Mouse (Mus musculus) neural tube, embryonic 11.5 days (tissue): ENCODE measurements at regions not wholly inside any gene's neighbourhood (a gene's known extent, or its start where the extent isn't known, plus 50 kb on each side); places are given as distances from the start of the nearest gene placed in this dataset.

Source experiments
- ATAC-seq: fragments of 200-750 bp; cut with Nextera tagmentation; 2 replicates; pipeline ENCODE4 v1.8.0; 2017; ENCODE audit warnings: moderate number of reproducible peaks, mild to moderate bottlenecking, moderate TSS enrichment, moderate library complexity; ENCODE audit not compliant: insufficient read depth, low FRiP score, low TSS enrichment
- DNase-seq: peaks from one replicate; pipeline ENCODE4 v3.0.0-alpha.2; 2015; ENCODE audit warnings: low spot score
- H3K27ac ChIP-seq: fragments of 300-500 bp; sonication (generic); 2 replicates; pipeline ENCODE4 v1.5.1; 2014; ENCODE audit warnings: low read depth, mild to moderate bottlenecking, low read length
- H3K27me3 ChIP-seq: fragments of 300-500 bp; sonication (generic); 2 replicates; pipeline ENCODE4 v1.6.1; 2014; ENCODE audit warnings: mild to moderate bottlenecking, low read length, mixed read lengths; ENCODE audit not compliant: control insufficient read depth, insufficient read depth
- H3K36me3 ChIP-seq: fragments of 300-500 bp; sonication (generic); 2 replicates; pipeline ENCODE4 v1.6.1; 2014; ENCODE audit warnings: mild to moderate bottlenecking, low read length, moderate library complexity, mixed read lengths; ENCODE audit not compliant: control insufficient read depth, insufficient read depth
- H3K4me1 ChIP-seq: fragments of 300-500 bp; sonication (generic); 2 replicates; pipeline ENCODE4 v1.6.1; 2014; ENCODE audit warnings: low read length, mixed read lengths; ENCODE audit not compliant: control insufficient read depth, insufficient read depth
- H3K4me2 ChIP-seq: fragments of 300-500 bp; sonication (generic); 2 replicates; pipeline ENCODE4 v1.6.1; 2014; ENCODE audit warnings: low read depth, mild to moderate bottlenecking, moderate library complexity
- H3K4me3 ChIP-seq: fragments of 300-500 bp; sonication (generic); 2 replicates; pipeline ENCODE4 v1.5.1; 2014; ENCODE audit warnings: low read depth, low read length
- H3K9ac ChIP-seq: fragments of 300-500 bp; sonication (generic); 2 replicates; pipeline ENCODE4 v1.6.1; 2014; ENCODE audit warnings: mild to moderate bottlenecking, low read length
- H3K9me3 ChIP-seq: fragments of 300-500 bp; sonication (generic); 2 replicates; pipeline ENCODE4 v1.6.1; 2016; ENCODE audit warnings: low read length; ENCODE audit not compliant: control insufficient read depth
- WGBS: fragments of 180-500 bp; shearing (Covaris S2); extraction: QIAGEN DNeasy Blood & Tissue Kit; methylation state at CpG from one replicate; pipeline ENCODE4 v1.1.7; 2014; 5-methylcytosine and 5-hydroxymethylcytosine counted together

GRCm38 (mm10) chr1:63977956-63978355, 144.1 kb downstream of the Klf7 start:
- no peaks in the 10 kb centered on the region for H3K27me3 ChIP-seq
- DNase-seq = no peak
- 69% methylated on average over 7 of the region's 7 CpGs for WGBS
- H3K27ac ChIP-seq = no peak overlapping the region
- H3K9me3 ChIP-seq = no peaks in the 10 kb centered on the region
- H3K4me2 ChIP-seq = no peak overlapping the region
- no peaks in the 10 kb centered on the region; the same call in 1 of the 2 replicates for H3K4me1 ChIP-seq
- H3K36me3 ChIP-seq = no peaks in the 10 kb centered on the region
- H3K9ac ChIP-seq = no peak overlapping the region
- no peak for ATAC-seq
- no peak overlapping the region for H3K4me3 ChIP-seq

GRCm38 (mm10) chr1:63977302-63977888, 144.7 kb downstream of the Klf7 start:
- Histone ChIP-seq H3K4me2 (no peak overlapping the region), H3K9ac (no peak overlapping the region), H3K27me3 (no peaks in the 10 kb centered on the region), H3K4me3 (no peak overlapping the region), H3K4me1 (no peaks in the 10 kb centered on the region; the same call in 1 of the 2 replicates), H3K9me3 (no peaks in the 10 kb centered on the region), H3K36me3 (no peaks in the 10 kb centered on the region), H3K27ac (no peak overlapping the region)
- DNase-seq (no peak), ATAC-seq (no peak)
- WGBS = 46% methylated on average over 4 of the region's 4 CpGs

GRCm38 (mm10) chr1:63976862-63977261, 145.2 kb downstream of the Klf7 start:
- ATAC-seq (no peak), DNase-seq (no peak)
- no peaks in the 10 kb centered on the region for H3K9me3 ChIP-seq
- H3K36me3 ChIP-seq = no peaks in the 10 kb centered on the region
- H3K27ac ChIP-seq = no peak overlapping the region
- H3K4me2 ChIP-seq = no peak overlapping the region
- no peaks in the 10 kb centered on the region for H3K27me3 ChIP-seq
- no peak overlapping the region for H3K9ac ChIP-seq
- no peak overlapping the region for H3K4me3 ChIP-seq
- no peaks in the 10 kb centered on the region; the same call in 1 of the 2 replicates for H3K4me1 ChIP-seq
- WGBS = 47% methylated on average over 4 of the region's 4 CpGs

GRCm38 (mm10) chr1:63967849-63968248, 154.2 kb downstream of the Klf7 start:
- no peak overlapping the region for H3K9ac ChIP-seq
- no peaks in the 10 kb centered on the region for H3K36me3 ChIP-seq
- no peaks in the 10 kb centered on the region for H3K9me3 ChIP-seq
- 91% methylated on average over 11 of the region's 11 CpGs for WGBS
- H3K27me3 ChIP-seq = no peaks in the 10 kb centered on the region
- no peak overlapping the region for H3K27ac ChIP-seq
- H3K4me2 ChIP-seq = no peak overlapping the region
- ATAC-seq (no peak), DNase-seq (no peak)
- H3K4me1 ChIP-seq = no peaks in the 10 kb centered on the region
- no peak overlapping the region for H3K4me3 ChIP-seq

GRCm38 (mm10) chr1:63965446-63965845, 156.6 kb downstream of the Klf7 start:
- Histone ChIP-seq H3K27me3 (no peaks in the 10 kb centered on the region), H3K9me3 (no peaks in the 10 kb centered on the region), H3K36me3 (no peaks in the 10 kb centered on the region), H3K9ac (no peak overlapping the region), H3K4me1 (no peaks in the 10 kb centered on the region), H3K4me3 (no peak overlapping the region), H3K4me2 (no peak overlapping the region), H3K27ac (no peak overlapping the region)
- DNase-seq (no peak), ATAC-seq (no peak)

GRCm38 (mm10) chr1:63964519-63964918, 157.6 kb downstream of the Klf7 start:
- H3K9ac ChIP-seq = no peak overlapping the region
- H3K27ac ChIP-seq = no peak overlapping the region
- H3K9me3 ChIP-seq = no peaks in the 10 kb centered on the region
- no peaks in the 10 kb centered on the region for H3K36me3 ChIP-seq
- ATAC-seq (no peak), DNase-seq (no peak)
- no peak overlapping the region for H3K4me3 ChIP-seq
- H3K4me2 ChIP-seq = no peak overlapping the region
- no peaks in the 10 kb centered on the region for H3K27me3 ChIP-seq
- 83% methylated on average over 1 of the region's 1 CpGs for WGBS
- no peaks in the 10 kb centered on the region for H3K4me1 ChIP-seq

- Histone ChIP-seq H3K27ac (no peak overlapping the region), H3K9ac (no peak overlapping the region), H3K4me1 (no peaks in the 10 kb centered on the region), H3K4me3 (no peak overlapping the region), H3K9me3 (no peaks in the 10 kb centered on the region), H3K4me2 (no peak overlapping the region), H3K36me3 (no peaks in the 10 kb centered on the region), H3K27me3 (no peaks in the 10 kb centered on the region)
- ATAC-seq = no peak
- 95% methylated on average over 4 of the region's 4 CpGs for WGBS
- no peak for DNase-seq
Observed at GRCm38 (mm10) chr1:63955701-63956355, 166.3 kb downstream of the Klf7 start.

- Histone ChIP-seq H3K9me3 (no peaks in the 10 kb centered on the region), H3K36me3 (no peaks in the 10 kb centered on the region), H3K4me1 (no peaks in the 10 kb centered on the region), H3K4me3 (no peak overlapping the region), H3K27me3 (no peaks in the 10 kb centered on the region), H3K4me2 (no peak overlapping the region), H3K27ac (no peak overlapping the region), H3K9ac (no peak overlapping the region)
- no peak for DNase-seq
- WGBS = 96% methylated on average over 6 of the region's 6 CpGs
- no peak for ATAC-seq
Observed at GRCm38 (mm10) chr1:63954876-63955513, 167.1 kb downstream of the Klf7 start.

GRCm38 (mm10) chr1:63954172-63954571, 167.9 kb downstream of the Klf7 start:
- DNase-seq = no peak
- no peak for ATAC-seq
- Histone ChIP-seq H3K36me3 (no peaks in the 10 kb centered on the region), H3K9me3 (no peaks in the 10 kb centered on the region), H3K27ac (no peak overlapping the region), H3K9ac (no peak overlapping the region), H3K4me3 (no peak overlapping the region), H3K27me3 (no peaks in the 10 kb centered on the region), H3K4me2 (no peak overlapping the region), H3K4me1 (no peaks in the 10 kb centered on the region)
- WGBS = 79% methylated on average over 2 of the region's 2 CpGs
